Mouse (Mus musculus): Measurements from ENCODE around the gene Rcsd1. TPM values are rescaled to one million over a fixed set of nuclear protein-coding genes. Genes with fewer than 3 reads are reported as not detected.

Rcsd1 gene
- polyA plus RNA-seq, 1 experiment from 2014 or later: 12.8 TPM

DNA sequence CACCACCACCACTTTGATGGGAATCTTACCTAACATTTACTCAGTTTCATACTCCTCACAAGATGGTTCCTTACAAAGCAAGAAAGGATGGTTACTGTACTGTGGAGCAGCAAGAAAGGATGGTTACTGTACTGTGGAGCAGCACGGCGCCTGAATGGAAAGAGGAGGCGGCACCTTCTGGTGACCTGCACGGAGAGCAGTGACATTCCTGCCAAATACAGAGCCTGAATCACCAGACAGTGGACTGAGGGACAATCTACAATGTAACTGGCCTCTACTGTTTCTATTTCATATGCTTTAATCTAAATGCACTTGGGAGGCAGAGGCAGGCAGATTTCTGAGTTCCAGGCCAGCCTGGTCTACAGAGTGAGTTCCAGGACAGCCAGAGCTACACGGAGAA, 84.5 kb downstream of the Rcsd1 start:
- 61% methylated on average over 5 of the region's 5 CpGs for WGBS (ENCODE audit: insufficient replicate concordance)
- Histone ChIP-seq H3K36me3 (ENCODE audit: control insufficient read depth, insufficient read depth) (no peaks in the 10 kb centered on the region), H3K4me2 (ENCODE audit: low read depth, low read length) (no peak overlapping the region), H3K27me3 (ENCODE audit: control insufficient read depth, insufficient read depth, low read depth, low read length) (no peaks in the 10 kb centered on the region), H3K9ac (ENCODE audit: low read depth, low read length) (no peak overlapping the region), H3K4me3 (ENCODE audit: low read depth, low read length) (no peak overlapping the region), H3K9me3 (replicated peaks; ENCODE audit: control insufficient read depth, low read length) (no peaks in the 10 kb centered on the region), H3K4me1 (ENCODE audit: control insufficient read depth, low read depth, low read length) (peaks cover 13% of the 10 kb centered on the region), H3K27ac (ENCODE audit: low read length) (no peak overlapping the region)
- no peak for ATAC-seq (ENCODE audit: low read depth)

GRCm38 (mm10) chr1:165618201-165618624, 91.3 kb downstream of the Rcsd1 start:
- no peak overlapping the region for H3K9ac ChIP-seq (ENCODE audit: low read depth, low read length)
- no peak overlapping the region for H3K4me3 ChIP-seq (ENCODE audit: low read depth, low read length)
- H3K4me2 ChIP-seq (ENCODE audit: low read depth, low read length): no peak overlapping the region
- 55% methylated on average over 9 of the region's 9 CpGs for WGBS (ENCODE audit: insufficient replicate concordance)
- no peak for ATAC-seq (ENCODE audit: low read depth)
- no peaks in the 10 kb centered on the region for H3K9me3 ChIP-seq (replicated peaks; ENCODE audit: control insufficient read depth, low read length)
- peak overlapping the region; percentile 43 for H3K27ac ChIP-seq (ENCODE audit: low read length)
- no peaks in the 10 kb centered on the region for H3K36me3 ChIP-seq (ENCODE audit: control insufficient read depth, insufficient read depth)
- H3K4me1 ChIP-seq (ENCODE audit: control insufficient read depth, low read depth, low read length): peaks cover 11% of the 10 kb centered on the region
- no peaks in the 10 kb centered on the region for H3K27me3 ChIP-seq (ENCODE audit: control insufficient read depth, insufficient read depth, low read depth, low read length)

GRCm38 (mm10) chr1:165617166-165617891, 92.2 kb downstream of the Rcsd1 start:
- H3K9ac ChIP-seq (ENCODE audit: low read depth, low read length): no peak overlapping the region

GRCm38 (mm10) chr1:165616652-165617051, 92.9 kb downstream of the Rcsd1 start:
- Histone ChIP-seq H3K4me3 (ENCODE audit: low read depth, low read length) (no peak overlapping the region), H3K27me3 (ENCODE audit: control insufficient read depth, insufficient read depth, low read depth, low read length) (no peaks in the 10 kb centered on the region), H3K4me1 (ENCODE audit: control insufficient read depth, low read depth, low read length) (peaks cover 11% of the 10 kb centered on the region), H3K9me3 (replicated peaks; ENCODE audit: control insufficient read depth, low read length) (no peaks in the 10 kb centered on the region), H3K4me2 (ENCODE audit: low read depth, low read length) (peak overlapping the region; percentile 1; the same call in 1 of the 2 replicates), H3K36me3 (ENCODE audit: control insufficient read depth, insufficient read depth) (no peaks in the 10 kb centered on the region), H3K27ac (ENCODE audit: low read length) (peak overlapping the region; percentile 43), H3K9ac (ENCODE audit: low read depth, low read length) (no peak overlapping the region)
- WGBS (ENCODE audit: insufficient replicate concordance): 37% methylated on average over 7 of the region's 7 CpGs
- peak; percentile 22; the same call in 1 of the 2 replicates for ATAC-seq (ENCODE audit: low read depth)

More at GRCm38 (mm10) chr1:165617166-165617891, 92.2 kb downstream of the Rcsd1 start:
- Histone ChIP-seq H3K4me1 (ENCODE audit: control insufficient read depth, low read depth, low read length) (peaks cover 11% of the 10 kb centered on the region), H3K4me2 (ENCODE audit: low read depth, low read length) (peak overlapping the region; percentile 1; the same call in 1 of the 2 replicates), H3K9me3 (replicated peaks; ENCODE audit: control insufficient read depth, low read length) (no peaks in the 10 kb centered on the region), H3K4me3 (ENCODE audit: low read depth, low read length) (no peak overlapping the region), H3K27ac (ENCODE audit: low read length) (peak overlapping the region; percentile 43), H3K27me3 (ENCODE audit: control insufficient read depth, insufficient read depth, low read depth, low read length) (no peaks in the 10 kb centered on the region), H3K36me3 (ENCODE audit: control insufficient read depth, insufficient read depth) (no peaks in the 10 kb centered on the region)
- ATAC-seq (ENCODE audit: low read depth): peak; percentile 82
- 29% methylated on average over 15 of the region's 15 CpGs for WGBS (ENCODE audit: insufficient replicate concordance)

- Histone ChIP-seq H3K27ac (ENCODE audit: low read length) (no peak overlapping the region), H3K36me3 (ENCODE audit: control insufficient read depth, insufficient read depth) (no peaks in the 10 kb centered on the region), H3K9me3 (replicated peaks; ENCODE audit: control insufficient read depth, low read length) (no peaks in the 10 kb centered on the region), H3K27me3 (ENCODE audit: control insufficient read depth, insufficient read depth, low read depth, low read length) (no peaks in the 10 kb centered on the region), H3K4me2 (ENCODE audit: low read depth, low read length) (no peak overlapping the region), H3K9ac (ENCODE audit: low read depth, low read length) (no peak overlapping the region), H3K4me1 (ENCODE audit: control insufficient read depth, low read depth, low read length) (peaks cover 11% of the 10 kb centered on the region), H3K4me3 (ENCODE audit: low read depth, low read length) (no peak overlapping the region)
- ATAC-seq (ENCODE audit: low read depth): no peak
- WGBS (ENCODE audit: insufficient replicate concordance): 65% methylated on average over 3 of the region's 3 CpGs
Measured at GRCm38 (mm10) chr1:165614793-165615192, 94.8 kb downstream of the Rcsd1 start.

GRCm38 (mm10) chr1:165613926-165614325, 95.6 kb downstream of the Rcsd1 start:
- ATAC-seq (ENCODE audit: low read depth): no peak
- WGBS (ENCODE audit: insufficient replicate concordance): 68% methylated on average over 4 of the region's 4 CpGs
- Histone ChIP-seq H3K4me3 (ENCODE audit: low read depth, low read length) (no peak overlapping the region), H3K36me3 (ENCODE audit: control insufficient read depth, insufficient read depth) (no peaks in the 10 kb centered on the region), H3K4me1 (ENCODE audit: control insufficient read depth, low read depth, low read length) (peaks cover 11% of the 10 kb centered on the region), H3K9ac (ENCODE audit: low read depth, low read length) (no peak overlapping the region), H3K27me3 (ENCODE audit: control insufficient read depth, insufficient read depth, low read depth, low read length) (no peaks in the 10 kb centered on the region), H3K9me3 (replicated peaks; ENCODE audit: control insufficient read depth, low read length) (no peaks in the 10 kb centered on the region), H3K27ac (ENCODE audit: low read length) (no peak overlapping the region), H3K4me2 (ENCODE audit: low read depth, low read length) (no peak overlapping the region)

DNA sequence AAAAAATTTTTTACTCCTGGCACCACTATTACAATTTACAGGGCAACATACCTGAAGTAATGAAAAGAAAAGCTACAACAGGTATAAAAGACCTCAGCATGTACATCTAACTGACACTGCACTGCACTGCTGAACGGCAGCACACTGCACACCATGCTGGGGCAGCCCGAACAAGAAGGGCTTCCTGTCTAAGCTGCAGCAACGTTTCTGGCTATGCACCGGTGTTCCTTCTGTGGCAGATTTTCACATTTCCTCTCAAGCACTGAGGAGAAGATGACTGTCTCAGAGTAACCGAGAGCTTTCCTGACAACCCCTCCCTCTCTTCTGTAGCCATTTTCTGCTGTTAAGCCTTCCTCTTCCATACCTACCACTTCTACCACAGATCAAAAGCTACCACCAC, 96.8 kb downstream of the Rcsd1 start:
- no peak for ATAC-seq (ENCODE audit: low read depth)
- no peaks in the 10 kb centered on the region for H3K9me3 ChIP-seq (replicated peaks; ENCODE audit: control insufficient read depth, low read length)
- no peak overlapping the region for H3K4me2 ChIP-seq (ENCODE audit: low read depth, low read length)
- H3K27me3 ChIP-seq (ENCODE audit: control insufficient read depth, insufficient read depth, low read depth, low read length): no peaks in the 10 kb centered on the region
- H3K4me3 ChIP-seq (ENCODE audit: low read depth, low read length): no peak overlapping the region
- peaks cover 3% of the 10 kb centered on the region for H3K4me1 ChIP-seq (ENCODE audit: control insufficient read depth, low read depth, low read length)
- H3K36me3 ChIP-seq (ENCODE audit: control insufficient read depth, insufficient read depth): no peaks in the 10 kb centered on the region
- no peak overlapping the region for H3K27ac ChIP-seq (ENCODE audit: low read length)
- 17% methylated on average over 5 of the region's 5 CpGs for WGBS (ENCODE audit: insufficient replicate concordance)
- no peak overlapping the region for H3K9ac ChIP-seq (ENCODE audit: low read depth, low read length)

DNA sequence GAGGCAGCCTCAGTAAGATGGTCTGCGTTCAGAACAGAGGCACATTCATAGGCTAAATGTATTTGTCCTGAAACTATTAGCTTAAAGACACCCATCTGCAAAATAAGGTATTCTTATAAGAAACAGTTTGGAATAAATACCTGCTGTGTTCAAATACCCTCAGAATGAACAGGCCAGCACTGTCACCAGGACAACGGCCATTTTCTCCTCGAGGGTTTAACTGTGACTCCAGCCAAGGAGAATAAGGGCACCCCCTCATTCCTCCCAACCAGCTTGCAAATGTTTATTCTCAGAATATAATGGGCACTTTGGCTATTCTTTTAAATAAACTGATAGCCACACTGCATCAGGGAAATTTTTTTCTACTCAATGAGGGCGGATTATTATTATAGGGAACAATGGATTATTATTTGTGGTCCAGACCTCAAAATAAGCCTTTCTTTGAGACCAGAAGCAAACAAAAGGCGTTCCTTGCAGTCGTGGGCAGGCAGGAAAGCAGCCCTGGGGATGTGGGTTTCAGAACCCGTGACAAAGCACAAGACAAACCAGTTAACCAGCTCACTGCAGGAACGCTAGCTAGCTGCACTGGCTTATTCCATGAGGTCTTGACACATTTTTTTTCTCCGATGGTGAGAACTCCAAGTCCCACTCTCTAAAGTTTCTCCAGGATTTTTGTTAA, 99.1 kb downstream of the Rcsd1 start:
- no peaks in the 10 kb centered on the region for H3K27me3 ChIP-seq (ENCODE audit: control insufficient read depth, insufficient read depth, low read depth, low read length)
- H3K36me3 ChIP-seq (ENCODE audit: control insufficient read depth, insufficient read depth): no peaks in the 10 kb centered on the region
- WGBS (ENCODE audit: insufficient replicate concordance): 51% methylated on average over 9 of the region's 9 CpGs
- no peak for ATAC-seq (ENCODE audit: low read depth)
- no peaks in the 10 kb centered on the region for H3K9me3 ChIP-seq (replicated peaks; ENCODE audit: control insufficient read depth, low read length)
- no peak overlapping the region for H3K27ac ChIP-seq (ENCODE audit: low read length)
- no peak overlapping the region for H3K9ac ChIP-seq (ENCODE audit: low read depth, low read length)
- no peak overlapping the region for H3K4me3 ChIP-seq (ENCODE audit: low read depth, low read length)
- H3K4me1 ChIP-seq (ENCODE audit: control insufficient read depth, low read depth, low read length): no peaks in the 10 kb centered on the region; the same call in 1 of the 2 replicates
- H3K4me2 ChIP-seq (ENCODE audit: low read depth, low read length): no peak overlapping the region

Data from liver, embryonic 16.5 days (tissue).